Mouse (Mus musculus) limb, embryonic 12.5 days (tissue): Measurements from ENCODE around the gene Aire. TPM values are rescaled to one million over a fixed set of nuclear protein-coding genes. Genes with fewer than 3 reads are reported as not detected.

Experiments
- ATAC-seq: fragments of 200-750 bp; cut with Nextera tagmentation; 2 replicates; pipeline ENCODE4 v1.8.0; 2017; ENCODE audit warnings: low read depth, moderate TSS enrichment; ENCODE audit not compliant: insufficient number of reproducible peaks, insufficient read depth, low FRiP score, low TSS enrichment
- H3K27ac ChIP-seq: fragments of 300-500 bp; sonication (generic); 2 replicates; pipeline ENCODE4 v1.5.1; 2016; ENCODE audit warnings: mild to moderate bottlenecking, moderate library complexity
- H3K27me3 ChIP-seq: fragments of 300-500 bp; sonication (generic); 2 replicates; pipeline ENCODE4 v1.6.1; 2016; ENCODE audit warnings: mild to moderate bottlenecking, moderate library complexity
- H3K36me3 ChIP-seq: fragments of 300-500 bp; sonication (generic); 2 replicates; pipeline ENCODE4 v1.6.1; 2016; ENCODE audit warnings: mild to moderate bottlenecking, moderate library complexity
- H3K4me1 ChIP-seq: fragments of 300-500 bp; sonication (generic); replicated peaks from 2 replicates; pipeline ENCODE4 v1.6.1; 2016
- H3K4me2 ChIP-seq: fragments of 300-500 bp; sonication (generic); 2 replicates; pipeline ENCODE4 v1.6.1; 2016; ENCODE audit warnings: mild to moderate bottlenecking, moderate library complexity
- H3K4me3 ChIP-seq: fragments of 300-500 bp; sonication (generic); replicated peaks from 2 replicates; pipeline ENCODE4 v1.5.1; 2016; ENCODE audit warnings: mild to moderate bottlenecking
- H3K9ac ChIP-seq: fragments of 300-500 bp; sonication (generic); replicated peaks from 2 replicates; pipeline ENCODE4 v1.6.1; 2016; ENCODE audit warnings: mild to moderate bottlenecking, moderate library complexity
- H3K9me3 ChIP-seq: fragments of 300-500 bp; sonication (generic); 2 replicates; pipeline ENCODE4 v1.6.1; 2016; ENCODE audit warnings: mild to moderate bottlenecking, moderate library complexity
- WGBS: fragments of 180-500 bp; shearing (Covaris S2); methylation state at CpG from one replicate; pipeline ENCODE4 v1.1.7; 2016; 5-methylcytosine and 5-hydroxymethylcytosine counted together
- polyA plus RNA-seq: library from polyadenylated mRNA; unstranded; fragments of >200 nt; fragmentation: Nextera tagmentation; extraction: Ambion mirVana; gene quantifications from 2 replicates; pipeline ENCODE4 v1.2.1, GENCODE M21; 2016

Gene Aire
- polyA plus RNA-seq, 1 experiment from 2014 or later, result 0.53 TPM

- Histone ChIP-seq H3K36me3 (peaks cover 31% of the 10 kb centered on the region), H3K27ac (no peak overlapping the region), H3K9me3 (no peaks in the 10 kb centered on the region)
Measured at GRCm38 (mm10) chr10:78007203-78007602, 36.2 kb downstream of the Aire start.

DNA sequence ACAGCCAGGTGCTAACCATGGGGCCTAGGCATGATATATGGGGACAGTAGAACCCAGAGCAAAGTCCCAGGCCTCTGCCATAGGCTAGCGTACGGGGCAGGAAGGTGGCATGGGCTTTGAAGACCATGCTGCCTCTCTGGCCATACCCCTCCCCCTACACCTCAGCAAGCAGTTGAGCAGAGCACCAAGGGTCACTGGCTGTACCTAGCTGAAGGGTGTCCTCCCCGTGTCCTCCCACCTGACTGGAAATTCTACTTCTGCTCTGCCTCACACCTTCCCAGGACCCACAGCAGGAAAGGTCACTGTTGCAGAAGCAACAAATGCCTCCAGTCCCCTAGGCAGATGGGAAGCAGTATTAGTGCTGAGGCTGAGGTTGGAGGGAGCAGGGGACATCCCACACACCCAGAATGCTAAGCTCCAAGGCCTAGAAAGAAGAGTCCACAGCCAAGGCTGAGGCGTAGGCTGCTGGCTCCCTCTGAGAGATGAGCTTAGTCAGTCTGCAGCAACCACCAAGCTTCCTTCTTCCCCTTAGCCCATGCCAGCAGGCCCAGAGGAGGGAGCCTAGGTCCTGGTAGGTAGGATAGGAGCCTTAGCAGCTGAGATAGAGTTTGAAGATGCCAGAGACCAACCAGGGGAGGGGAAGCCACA, 37.5 kb downstream of the Aire start:
- Histone ChIP-seq H3K27ac (no peak overlapping the region), H3K4me1 (peaks cover 37% of the 10 kb centered on the region)
- WGBS, result 83% methylated on average over 4 of the region's 4 CpGs

More at GRCm38 (mm10) chr10:78007203-78007602, 36.2 kb downstream of the Aire start:
- Histone ChIP-seq H3K4me1 (peaks cover 37% of the 10 kb centered on the region), H3K4me2 (peak overlapping the region; percentile 88), H3K9ac (0 out of 2 replicates have a peak overlapping the region, but pooled peaks have one; percentile 27), H3K4me3 (peak overlapping the region; percentile 11; the same call in 1 of the 2 replicates), H3K27me3 (no peaks in the 10 kb centered on the region)
- 34% methylated on average over 7 of the region's 7 CpGs for WGBS
- ATAC-seq, result no peak

GRCm38 (mm10) chr10:78004479-78005100, 38.8 kb downstream of the Aire start:
- WGBS, result 88% methylated on average over 3 of the region's 3 CpGs
- ATAC-seq, result no peak
- Histone ChIP-seq H3K9ac (no peak overlapping the region), H3K27ac (no peak overlapping the region), H3K4me2 (no peak overlapping the region), H3K27me3 (no peaks in the 10 kb centered on the region), H3K36me3 (peaks cover 57% of the 10 kb centered on the region), H3K4me3 (no peak overlapping the region), H3K4me1 (peaks cover 34% of the 10 kb centered on the region), H3K9me3 (no peaks in the 10 kb centered on the region)

More for the DNA sequence above, 37.5 kb downstream of the Aire start:
- Histone ChIP-seq H3K4me3 (no peak overlapping the region), H3K9me3 (no peaks in the 10 kb centered on the region), H3K4me2 (peak overlapping the region; percentile 88), H3K27me3 (no peaks in the 10 kb centered on the region), H3K9ac (no peak overlapping the region), H3K36me3 (peaks cover 44% of the 10 kb centered on the region)
- no peak for ATAC-seq

DNA sequence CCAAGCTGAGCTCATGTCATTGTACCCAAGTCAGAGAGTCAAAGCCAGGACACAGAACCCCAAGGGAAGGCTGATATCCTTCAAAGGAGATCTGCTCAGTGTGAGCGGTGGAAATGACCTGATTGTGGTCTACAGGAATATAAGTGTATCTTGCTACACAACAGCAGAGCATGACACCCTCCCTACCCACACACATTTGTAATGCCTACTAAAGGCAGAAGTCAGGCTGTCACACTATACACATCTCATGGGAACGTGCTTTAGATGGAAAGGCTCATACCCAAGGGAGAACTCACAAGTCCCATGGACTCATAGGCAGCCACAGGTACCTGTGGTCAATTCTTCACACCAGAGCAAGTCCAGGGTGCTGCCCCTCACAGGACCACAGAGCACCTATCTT, 41.1 kb downstream of the Aire start:
- Histone ChIP-seq H3K4me3 (no peak overlapping the region), H3K27me3 (no peaks in the 10 kb centered on the region), H3K4me2 (no peak overlapping the region), H3K36me3 (peaks cover 80% of the 10 kb centered on the region), H3K9ac (no peak overlapping the region), H3K4me1 (peaks cover 18% of the 10 kb centered on the region), H3K27ac (no peak overlapping the region), H3K9me3 (no peaks in the 10 kb centered on the region)
- 92% methylated on average over 2 of the region's 2 CpGs for WGBS
- no peak for ATAC-seq

DNA sequence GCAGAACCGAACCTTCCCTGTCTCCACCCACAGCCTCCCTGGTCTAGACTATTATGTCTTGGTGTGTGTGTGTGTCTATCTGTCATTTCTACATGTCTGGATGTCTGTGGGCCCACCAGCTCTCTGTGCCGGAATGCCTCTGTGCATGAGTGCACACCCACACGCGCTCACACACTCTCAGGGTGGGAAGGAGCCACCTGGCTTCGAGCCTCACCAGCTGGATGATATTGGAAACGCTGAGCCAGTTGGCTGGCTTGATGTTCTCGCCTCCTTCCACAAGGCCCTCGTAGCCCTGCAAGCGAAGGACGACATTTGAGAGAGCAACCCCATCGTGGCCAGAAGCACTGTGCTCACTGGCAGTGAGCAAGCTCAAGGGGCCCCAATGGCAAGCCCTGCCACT, 41.6 kb downstream of the Aire start:
- Histone ChIP-seq H3K4me1 (peaks cover 13% of the 10 kb centered on the region), H3K9me3 (no peaks in the 10 kb centered on the region), H3K9ac (no peak overlapping the region), H3K27me3 (no peaks in the 10 kb centered on the region), H3K4me3 (no peak overlapping the region), H3K27ac (no peak overlapping the region), H3K36me3 (peaks cover 85% of the 10 kb centered on the region), H3K4me2 (no peak overlapping the region)
- ATAC-seq, result no peak
- WGBS, result 94% methylated on average over 11 of the region's 11 CpGs

DNA sequence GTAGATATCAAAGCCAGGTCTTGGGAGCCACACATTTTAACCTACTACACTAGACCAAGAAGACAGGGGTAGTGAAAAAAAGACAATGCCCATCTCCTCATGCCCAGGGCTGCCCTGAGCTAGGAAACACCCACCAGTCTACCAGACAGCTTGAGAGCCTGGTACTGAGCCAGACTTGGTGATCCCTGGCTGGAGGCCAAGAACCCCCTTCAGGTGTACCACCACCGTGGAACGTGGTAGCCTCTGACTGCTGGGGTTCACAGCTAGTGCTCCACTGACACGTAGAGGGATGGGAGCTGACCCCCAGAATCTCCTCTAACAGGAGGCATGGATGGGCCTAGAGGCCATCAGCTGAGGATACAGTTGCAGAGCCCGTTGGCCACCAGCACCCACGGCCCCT, 43.2 kb downstream of the Aire start:
- no peak overlapping the region for H3K4me2 ChIP-seq
- no peaks in the 10 kb centered on the region for H3K27me3 ChIP-seq
- no peak overlapping the region for H3K27ac ChIP-seq
- WGBS, result 93% methylated on average over 5 of the region's 5 CpGs
- no peak overlapping the region for H3K9ac ChIP-seq
- peaks cover 96% of the 10 kb centered on the region for H3K36me3 ChIP-seq
- no peaks in the 10 kb centered on the region for H3K9me3 ChIP-seq
- H3K4me3 ChIP-seq, result no peak overlapping the region
- H3K4me1 ChIP-seq, result no peaks in the 10 kb centered on the region
- ATAC-seq, result no peak

DNA sequence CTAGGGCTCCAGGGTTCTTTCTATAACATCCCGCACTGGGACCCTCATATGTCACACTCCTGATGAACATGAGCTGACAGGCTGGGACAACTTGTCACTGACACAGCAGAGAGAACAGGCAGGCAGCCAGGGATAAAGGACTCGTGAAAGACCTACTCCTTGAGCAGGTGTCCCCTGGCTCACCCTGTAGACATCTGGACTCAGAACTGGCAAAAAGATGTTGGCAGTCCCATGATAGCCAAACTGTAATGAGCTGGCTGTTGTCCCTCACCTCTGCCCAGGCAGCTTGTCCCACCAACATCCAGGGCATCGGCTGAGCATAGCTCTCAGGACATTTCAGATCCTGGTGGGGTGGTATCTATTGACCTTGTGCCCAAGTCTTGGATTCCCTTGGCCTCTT, 47.8 kb downstream of the Aire start:
- no peak for ATAC-seq
- H3K4me3 ChIP-seq, result no peak overlapping the region
- H3K4me2 ChIP-seq, result no peak overlapping the region
- WGBS, result 82% methylated on average over 3 of the region's 3 CpGs
- H3K27ac ChIP-seq, result no peak overlapping the region
- peaks cover 99% of the 10 kb centered on the region for H3K36me3 ChIP-seq
- H3K9ac ChIP-seq, result no peak overlapping the region
- no peaks in the 10 kb centered on the region for H3K9me3 ChIP-seq
- no peaks in the 10 kb centered on the region for H3K27me3 ChIP-seq
- H3K4me1 ChIP-seq, result no peaks in the 10 kb centered on the region

DNA sequence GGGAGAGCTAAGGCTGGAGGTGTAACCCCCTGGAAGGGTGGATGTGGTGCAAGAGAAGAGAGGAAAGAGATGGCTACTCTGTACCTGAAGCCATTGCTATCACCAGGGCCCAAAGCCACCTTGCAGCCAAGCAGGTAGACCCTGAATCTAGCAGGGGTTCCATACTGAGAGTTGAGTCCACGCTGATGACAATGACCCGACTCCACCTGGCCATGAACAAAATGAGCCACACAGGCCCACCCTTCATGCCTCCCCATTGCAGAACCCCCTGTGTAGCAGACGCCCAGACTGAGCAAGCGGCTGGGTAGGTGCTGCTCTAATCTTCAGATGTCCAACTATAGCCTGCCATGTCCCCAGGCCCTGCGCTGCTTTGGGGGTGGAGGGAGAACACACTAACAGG, 57.6 kb downstream of the Aire start:
- Histone ChIP-seq H3K27ac (no peak overlapping the region), H3K4me3 (no peak overlapping the region), H3K9ac (no peak overlapping the region), H3K4me1 (no peaks in the 10 kb centered on the region), H3K4me2 (no peak overlapping the region), H3K27me3 (no peaks in the 10 kb centered on the region), H3K9me3 (no peaks in the 10 kb centered on the region), H3K36me3 (peaks cover 72% of the 10 kb centered on the region)
- no peak for ATAC-seq
- 86% methylated on average over 5 of the region's 5 CpGs for WGBS

DNA sequence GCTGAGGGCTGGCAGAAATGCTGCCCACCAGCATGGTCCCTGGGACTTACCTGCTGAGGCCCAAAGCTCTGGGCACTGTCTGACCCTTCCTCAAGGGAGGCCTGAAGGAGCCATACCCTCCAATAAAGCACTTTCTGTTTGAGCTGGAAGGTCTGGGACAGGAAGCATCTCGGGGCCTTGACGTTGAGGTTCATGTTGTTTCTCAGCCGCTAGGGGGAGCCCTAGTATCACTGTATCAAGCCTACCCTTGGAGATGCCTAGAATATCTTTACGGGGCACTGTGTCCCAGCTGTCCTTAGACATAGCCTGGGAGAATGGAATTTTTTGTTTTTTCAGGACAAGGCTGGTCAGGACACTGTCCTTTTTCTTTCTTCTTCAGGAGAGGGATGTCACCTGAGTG, 58.8 kb downstream of the Aire start:
- no peak overlapping the region for H3K27ac ChIP-seq
- peaks cover 70% of the 10 kb centered on the region for H3K36me3 ChIP-seq
- H3K9ac ChIP-seq, result no peak overlapping the region
- no peak overlapping the region for H3K4me3 ChIP-seq
- no peaks in the 10 kb centered on the region for H3K9me3 ChIP-seq
- 2% methylated on average over 4 of the region's 4 CpGs for WGBS
- no peaks in the 10 kb centered on the region for H3K27me3 ChIP-seq
- H3K4me1 ChIP-seq, result no peaks in the 10 kb centered on the region
- peak; percentile 56; the same call in 1 of the 2 replicates for ATAC-seq
- H3K4me2 ChIP-seq, result no peak overlapping the region

Other genes starting within 250 kb of the Aire start
- not detected in 2 replicates for gene Gm9639, start 248.5 kb downstream of the Aire start, polyA plus RNA-seq
- not detected in 2 replicates for gene Gm19668, start 244.5 kb downstream of the Aire start, polyA plus RNA-seq
- gene Gm9507, start 231.8 kb downstream of the Aire start, polyA plus RNA-seq, result not detected in 2 replicates
- gene Gm2696, start 228.9 kb downstream of the Aire start, polyA plus RNA-seq, result not detected in 2 replicates
- not detected in 2 replicates for gene Krtap10-4, start 216.5 kb downstream of the Aire start, polyA plus RNA-seq
- not detected in 2 replicates for gene Krtap10-10, start 207.7 kb downstream of the Aire start, polyA plus RNA-seq
- gene Gm36176, start 196.8 kb downstream of the Aire start, polyA plus RNA-seq, result not detected in 2 replicates
- not detected in 2 replicates for gene Gm10318, start 190.8 kb downstream of the Aire start, polyA plus RNA-seq
- gene Gm3285, start 181.6 kb downstream of the Aire start, polyA plus RNA-seq, result not detected in 2 replicates
- 3.1 and 3.4 TPM in 2 replicates for gene Lrrc3, start 141.1 kb downstream of the Aire start, polyA plus RNA-seq
- 0.29 and 0.53 TPM in 2 replicates for gene Trpm2, start 73.0 kb downstream of the Aire start, polyA plus RNA-seq
- 28.2 and 29.2 TPM in 2 replicates for gene 1810043G02Rik, start 65.1 kb downstream of the Aire start, polyA plus RNA-seq
- 172 and 174 TPM in 2 replicates for gene Pfkl, start 33.5 kb downstream of the Aire start, polyA plus RNA-seq
- not detected in 2 replicates for gene Dnmt3l, start 1.7 kb downstream of the Aire start, polyA plus RNA-seq
- 3.0 and 3.1 TPM in 2 replicates for gene Icosl, start 25.7 kb upstream of the Aire start, polyA plus RNA-seq
- gene D10Jhu81e, start 126.2 kb upstream of the Aire start, polyA plus RNA-seq, result 30.9 and 34.0 TPM in 2 replicates
- gene Pwp2, start 141.5 kb upstream of the Aire start, polyA plus RNA-seq, result 27.1 and 28.6 TPM in 2 replicates
- gene Trappc10, start 201.0 kb upstream of the Aire start, polyA plus RNA-seq, result 17.0 and 18.8 TPM in 2 replicates